Mouse (Mus musculus): ENCODE results near the gene Mael. TPM values are rescaled to one million over a fixed set of nuclear protein-coding genes. Genes with fewer than 3 reads are reported as not detected.
A peak's percentile ranks its signal among the peaks of the same experiment; 100 is the strongest.

Mael gene
- total RNA-seq (2017) = not detected in 2 replicates

- no peak for ATAC-seq (replicated peaks in 1 of 2; ENCODE audit: insufficient read depth in 1 of 2, low FRiP score in 2 of 2, low TSS enrichment in 1 of 2, low read depth in 1 of 2, poor library complexity in 2 of 2, severe bottlenecking in 2 of 2)
These were observed at the start of gene Mael for GRCm38 (mm10) chr1:166238315-166238969. TSS of gene Mael (minus strand) at chr1:166238747.

- no peak for ATAC-seq (replicated peaks in 1 of 2; ENCODE audit: insufficient read depth in 1 of 2, low FRiP score in 2 of 2, low TSS enrichment in 1 of 2, low read depth in 1 of 2, poor library complexity in 2 of 2, severe bottlenecking in 2 of 2)
These were observed 47.7 kb upstream of the Mael start for GRCm38 (mm10) chr1:166286231-166286630.

- ATAC-seq (replicated peaks in 1 of 2; ENCODE audit: insufficient read depth in 1 of 2, low FRiP score in 2 of 2, low TSS enrichment in 1 of 2, low read depth in 1 of 2, poor library complexity in 2 of 2, severe bottlenecking in 2 of 2) = peak in 1 of 2 experiments; percentile 51; a peak in 1 of 4 replicates
These were observed 45.8 kb upstream of the Mael start for GRCm38 (mm10) chr1:166284390-166284789.

GRCm38 (mm10) chr1:166283451-166283850 lies 44.9 kb upstream of the Mael start:
- ATAC-seq (replicated peaks in 1 of 2; ENCODE audit: insufficient read depth in 1 of 2, low FRiP score in 2 of 2, low TSS enrichment in 1 of 2, low read depth in 1 of 2, poor library complexity in 2 of 2, severe bottlenecking in 2 of 2) = no peak

- ATAC-seq (replicated peaks in 1 of 2; ENCODE audit: insufficient read depth in 1 of 2, low FRiP score in 2 of 2, low TSS enrichment in 1 of 2, low read depth in 1 of 2, poor library complexity in 2 of 2, severe bottlenecking in 2 of 2) = 0 out of 4 replicates have a peak, but pooled peaks of 1 of the 2 experiments have one; percentile 21
These were observed 44.2 kb upstream of the Mael start for GRCm38 (mm10) chr1:166282597-166283210.

GRCm38 (mm10) chr1:166281836-166282235 lies 43.3 kb upstream of the Mael start:
- ATAC-seq (replicated peaks in 1 of 2; ENCODE audit: insufficient read depth in 1 of 2, low FRiP score in 2 of 2, low TSS enrichment in 1 of 2, low read depth in 1 of 2, poor library complexity in 2 of 2, severe bottlenecking in 2 of 2) = no peak

GRCm38 (mm10) chr1:166281287-166281686 lies 42.7 kb upstream of the Mael start:
- ATAC-seq (replicated peaks in 1 of 2; ENCODE audit: insufficient read depth in 1 of 2, low FRiP score in 2 of 2, low TSS enrichment in 1 of 2, low read depth in 1 of 2, poor library complexity in 2 of 2, severe bottlenecking in 2 of 2) = no peak

- ATAC-seq (replicated peaks in 1 of 2; ENCODE audit: insufficient read depth in 1 of 2, low FRiP score in 2 of 2, low TSS enrichment in 1 of 2, low read depth in 1 of 2, poor library complexity in 2 of 2, severe bottlenecking in 2 of 2) = no peak
These were observed 42.0 kb upstream of the Mael start for GRCm38 (mm10) chr1:166280566-166280965.

GRCm38 (mm10) chr1:166279580-166280206 lies 41.1 kb upstream of the Mael start:
- no peak for ATAC-seq (replicated peaks in 1 of 2; ENCODE audit: insufficient read depth in 1 of 2, low FRiP score in 2 of 2, low TSS enrichment in 1 of 2, low read depth in 1 of 2, poor library complexity in 2 of 2, severe bottlenecking in 2 of 2)

- no peak for ATAC-seq (replicated peaks in 1 of 2; ENCODE audit: insufficient read depth in 1 of 2, low FRiP score in 2 of 2, low TSS enrichment in 1 of 2, low read depth in 1 of 2, poor library complexity in 2 of 2, severe bottlenecking in 2 of 2)
These were observed 40.2 kb upstream of the Mael start for GRCm38 (mm10) chr1:166278786-166279185.

GRCm38 (mm10) chr1:166268218-166268617 lies 29.7 kb upstream of the Mael start:
- ATAC-seq (replicated peaks in 1 of 2; ENCODE audit: insufficient read depth in 1 of 2, low FRiP score in 2 of 2, low TSS enrichment in 1 of 2, low read depth in 1 of 2, poor library complexity in 2 of 2, severe bottlenecking in 2 of 2) = peak; percentile 27 to 36; a peak in 1 of 4 replicates

GRCm38 (mm10) chr1:166266918-166267317 lies 28.4 kb upstream of the Mael start:
- ATAC-seq (replicated peaks in 1 of 2; ENCODE audit: insufficient read depth in 1 of 2, low FRiP score in 2 of 2, low TSS enrichment in 1 of 2, low read depth in 1 of 2, poor library complexity in 2 of 2, severe bottlenecking in 2 of 2) = peak in 1 of 2 experiments; percentile 48; a peak in 3 of 4 replicates

GRCm38 (mm10) chr1:166266001-166266705 lies 27.6 kb upstream of the Mael start:
- no peak for ATAC-seq (replicated peaks in 1 of 2; ENCODE audit: insufficient read depth in 1 of 2, low FRiP score in 2 of 2, low TSS enrichment in 1 of 2, low read depth in 1 of 2, poor library complexity in 2 of 2, severe bottlenecking in 2 of 2)

GRCm38 (mm10) chr1:166259526-166259925 lies 21.0 kb upstream of the Mael start:
- ATAC-seq (replicated peaks in 1 of 2; ENCODE audit: insufficient read depth in 1 of 2, low FRiP score in 2 of 2, low TSS enrichment in 1 of 2, low read depth in 1 of 2, poor library complexity in 2 of 2, severe bottlenecking in 2 of 2) = peak in 1 of 2 experiments; percentile 17; a peak in 1 of 4 replicates

- no peak for ATAC-seq (replicated peaks in 1 of 2; ENCODE audit: insufficient read depth in 1 of 2, low FRiP score in 2 of 2, low TSS enrichment in 1 of 2, low read depth in 1 of 2, poor library complexity in 2 of 2, severe bottlenecking in 2 of 2)
These were observed 18.4 kb upstream of the Mael start for GRCm38 (mm10) chr1:166256898-166257297.

- no peak for ATAC-seq (replicated peaks in 1 of 2; ENCODE audit: insufficient read depth in 1 of 2, low FRiP score in 2 of 2, low TSS enrichment in 1 of 2, low read depth in 1 of 2, poor library complexity in 2 of 2, severe bottlenecking in 2 of 2)
These were observed 17.8 kb upstream of the Mael start for GRCm38 (mm10) chr1:166256302-166256701.

- no peak for ATAC-seq (replicated peaks in 1 of 2; ENCODE audit: insufficient read depth in 1 of 2, low FRiP score in 2 of 2, low TSS enrichment in 1 of 2, low read depth in 1 of 2, poor library complexity in 2 of 2, severe bottlenecking in 2 of 2)
These were observed 17.1 kb upstream of the Mael start for GRCm38 (mm10) chr1:166255651-166256050.

GRCm38 (mm10) chr1:166255091-166255490 lies 16.5 kb upstream of the Mael start:
- ATAC-seq (replicated peaks in 1 of 2; ENCODE audit: insufficient read depth in 1 of 2, low FRiP score in 2 of 2, low TSS enrichment in 1 of 2, low read depth in 1 of 2, poor library complexity in 2 of 2, severe bottlenecking in 2 of 2) = no peak

Measured in hematopoietic stem cell, adult 5-6 weeks (primary cell).